Mouse (Mus musculus) left cerebral cortex, adult 8-10 months (tissue): Measurements from ENCODE around the gene Mrrf. TPM values are rescaled to one million over a fixed set of nuclear protein-coding genes. Genes with fewer than 3 reads are reported as not detected.

Experiments
- DNase-seq, 2 experiments: peaks; one replicate each; pipeline ENCODE4 v3.0.0; 2022; ENCODE audit warnings: low spot score in 2 of 2
- total RNA-seq, 4 experiments: library from RNA; stranded (reverse); gene quantifications; 2 replicates each; pipeline ENCODE4 v1.2.4; 2022

The Mrrf gene
- total RNA-seq, 4 experiments from 2014 or later = 15.4 to 25.6 (median 18.5) TPM

DNA sequence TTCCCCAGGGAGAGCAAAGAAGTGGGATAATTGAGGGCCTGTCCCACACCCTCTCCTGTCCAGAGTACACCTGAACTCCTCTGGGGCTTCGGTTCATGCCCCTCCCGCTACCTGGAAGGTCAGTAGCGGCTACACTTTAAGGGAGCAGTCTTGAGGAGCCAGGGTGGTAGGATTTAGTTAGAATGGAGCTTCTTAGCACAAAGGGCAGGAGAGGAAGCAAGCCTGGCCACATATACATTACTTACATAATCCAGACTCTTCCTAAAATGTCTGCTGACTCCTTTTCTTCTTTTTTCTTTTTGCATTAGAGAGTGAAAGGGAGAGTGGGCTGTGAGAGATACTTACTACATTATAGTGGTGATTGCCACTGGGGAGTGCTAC lies 62.7 kb downstream of the Mrrf start:
- no peak for DNase-seq

DNA sequence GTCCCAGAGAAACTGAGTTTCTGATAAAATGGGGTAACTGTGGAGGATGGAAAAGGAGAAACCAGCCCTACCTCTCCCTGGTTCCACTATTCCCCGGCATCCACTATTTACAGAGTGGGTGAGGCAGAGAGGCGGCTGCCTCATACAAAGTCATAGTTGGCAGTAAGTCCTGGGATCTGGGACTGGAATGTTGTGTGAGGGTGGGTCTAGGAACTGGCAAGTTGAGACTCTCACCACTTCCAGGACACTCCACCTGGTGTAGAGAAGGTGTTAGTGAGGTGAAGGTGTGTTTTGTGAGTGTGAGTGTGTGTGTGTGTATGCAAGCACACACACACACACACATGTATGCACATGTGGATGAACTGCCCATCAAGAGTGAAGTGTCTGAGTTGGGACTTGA lies 64.6 kb downstream of the Mrrf start:
- DNase-seq = no peak

DNA sequence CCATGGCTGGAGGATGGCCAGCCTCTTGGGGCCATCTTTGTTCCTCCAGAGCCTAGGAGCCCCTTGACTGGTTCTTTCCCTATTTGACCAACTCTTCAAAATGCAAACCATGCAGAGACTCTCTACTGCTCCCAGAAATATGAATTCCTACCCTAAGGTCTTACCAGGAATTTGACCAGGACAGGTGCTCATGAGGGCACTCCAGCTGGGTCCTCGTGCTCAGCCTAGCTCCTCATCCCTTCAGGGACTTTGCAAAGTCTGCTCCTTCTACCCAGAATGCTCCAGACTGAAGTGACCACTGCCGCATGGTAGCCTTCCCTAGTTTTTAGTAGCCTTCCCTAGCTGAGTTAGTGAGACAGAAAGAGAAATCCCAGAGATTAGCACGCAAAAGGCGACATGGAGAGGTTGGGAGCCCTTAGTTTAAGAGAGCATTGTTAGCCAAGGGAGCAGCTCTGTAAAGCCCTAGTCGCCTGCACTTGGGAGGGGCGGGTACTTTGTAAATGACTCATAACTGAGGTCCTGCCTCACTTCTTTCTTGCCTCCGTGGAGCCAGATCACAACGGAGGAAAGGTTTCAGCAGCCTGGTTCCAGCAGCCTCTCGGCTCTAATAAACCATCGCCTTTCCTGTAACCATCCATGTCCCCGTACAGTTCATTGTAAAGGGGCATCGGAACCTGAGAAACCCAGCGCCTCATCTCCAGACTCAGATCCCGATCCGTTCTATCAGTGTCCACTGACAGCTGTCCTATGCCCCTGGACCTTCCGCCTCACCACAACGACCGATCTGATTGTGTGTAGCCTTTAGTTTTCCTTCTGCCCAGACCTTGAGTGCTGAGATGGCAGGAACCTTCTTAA lies 65.8 kb downstream of the Mrrf start:
- DNase-seq = no peak

DNA sequence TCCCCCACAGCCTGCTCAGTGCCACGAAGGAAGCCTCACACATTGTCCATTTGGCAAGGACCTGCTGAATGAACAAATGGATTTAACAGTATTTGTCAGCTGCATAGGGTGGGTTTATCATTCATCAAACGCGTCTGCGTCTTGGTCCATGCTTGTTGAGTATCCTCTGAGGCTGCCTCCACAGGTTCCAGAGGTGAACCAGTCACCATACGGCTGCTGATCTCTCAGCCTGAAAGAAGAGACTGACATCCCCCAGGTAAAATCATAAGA lies 66.4 kb downstream of the Mrrf start:
- DNase-seq = no peak

DNA sequence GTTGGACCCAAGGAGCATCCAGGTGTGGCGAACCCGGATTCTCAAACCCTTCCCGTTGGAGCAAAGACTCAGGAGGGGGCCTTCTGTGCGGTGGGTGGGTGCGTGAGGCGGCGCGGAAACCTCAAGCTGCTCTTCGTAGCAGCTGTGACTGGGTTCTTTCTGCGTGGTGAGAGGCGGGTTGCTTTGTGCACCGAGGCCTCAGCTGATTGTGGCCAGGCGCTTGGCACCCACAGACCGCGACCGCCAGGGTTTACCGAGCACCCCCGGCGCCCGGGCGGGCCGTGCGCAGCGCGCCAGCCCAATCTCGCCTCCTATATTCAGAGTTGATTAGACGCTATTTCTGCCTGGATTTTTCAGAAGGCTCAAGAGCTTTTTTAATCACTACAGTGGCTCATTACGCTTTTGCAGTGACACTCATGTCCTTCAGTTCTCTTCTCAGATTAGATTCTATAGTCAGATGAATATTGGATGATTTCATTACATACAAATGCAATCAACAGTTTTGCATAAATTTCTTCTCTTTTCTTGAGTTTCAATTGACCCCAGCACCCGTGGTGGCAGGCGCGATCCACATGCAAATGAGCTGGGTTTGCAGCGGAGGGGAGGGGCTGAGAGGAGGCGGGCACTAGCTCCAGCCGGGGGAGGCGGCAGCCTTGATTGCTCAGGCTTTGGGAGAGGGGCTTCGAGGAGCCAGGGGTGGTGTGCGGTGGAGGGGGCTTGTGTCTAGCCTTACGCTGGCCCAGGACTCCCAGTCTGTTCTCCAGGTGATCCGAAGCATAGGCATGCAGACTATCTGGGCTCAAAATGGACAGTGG lies 67.0 kb downstream of the Mrrf start:
- DNase-seq = peak in 1 of 2 experiments; percentile 63

DNA sequence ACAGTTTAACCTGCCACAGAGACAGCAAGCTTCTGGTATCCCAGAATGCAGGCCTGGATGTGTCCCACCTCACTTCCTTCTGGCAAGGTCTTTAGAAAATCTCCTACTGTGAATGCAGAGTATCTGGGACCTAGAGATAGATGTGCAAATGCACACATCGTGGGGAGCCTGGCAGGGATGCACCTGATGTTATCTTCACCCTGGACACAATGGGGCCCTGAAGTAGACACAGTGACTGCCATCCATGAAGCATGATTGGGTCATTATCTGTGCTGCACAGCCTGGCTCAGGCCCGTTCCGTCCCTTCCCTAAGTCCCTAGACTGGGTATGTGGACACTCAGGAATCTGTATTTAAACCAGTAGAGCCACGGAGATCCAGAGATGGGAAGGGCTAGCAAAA lies 68.4 kb downstream of the Mrrf start:
- no peak for DNase-seq

DNA sequence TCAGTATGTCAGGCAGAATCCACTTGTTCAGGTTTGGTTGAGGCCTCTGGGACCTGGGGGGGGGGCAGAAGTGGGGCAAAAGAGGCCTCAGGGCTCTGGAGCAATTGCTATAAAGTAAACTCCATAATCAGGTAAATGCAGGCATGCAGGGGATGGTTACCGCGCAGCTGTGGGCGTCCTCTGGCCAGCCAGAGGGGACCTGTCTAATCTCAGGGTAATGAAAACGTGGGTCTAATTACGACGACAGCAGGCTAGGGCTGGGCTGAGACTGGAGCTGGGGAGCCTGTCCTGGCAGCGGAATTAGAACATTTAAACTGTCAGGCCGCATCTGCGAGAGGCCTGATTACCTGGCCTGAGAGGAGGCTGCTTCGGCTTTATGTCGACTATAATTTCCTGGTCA lies 70.9 kb downstream of the Mrrf start:
- DNase-seq = no peak

DNA sequence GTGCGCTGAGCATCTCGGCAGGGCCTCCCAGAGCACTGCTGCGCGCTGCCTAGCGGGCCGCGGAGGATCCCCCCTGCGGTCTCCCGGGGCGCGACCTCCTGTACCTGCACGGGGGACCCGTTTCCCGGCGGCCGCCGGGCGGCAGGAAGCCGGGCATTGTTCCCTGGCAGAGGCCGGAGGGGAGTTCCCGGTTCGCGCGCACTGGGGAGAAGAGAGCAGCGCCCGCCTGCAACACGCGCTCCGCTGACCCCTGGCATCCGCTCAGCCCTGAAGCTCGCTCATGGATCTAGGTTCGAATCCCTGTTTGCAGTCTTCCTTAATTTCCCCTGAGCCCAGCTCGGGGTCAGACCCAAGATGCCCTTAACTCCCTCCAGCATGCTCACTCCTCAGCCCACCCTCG lies 74.6 kb downstream of the Mrrf start:
- DNase-seq = no peak

DNA sequence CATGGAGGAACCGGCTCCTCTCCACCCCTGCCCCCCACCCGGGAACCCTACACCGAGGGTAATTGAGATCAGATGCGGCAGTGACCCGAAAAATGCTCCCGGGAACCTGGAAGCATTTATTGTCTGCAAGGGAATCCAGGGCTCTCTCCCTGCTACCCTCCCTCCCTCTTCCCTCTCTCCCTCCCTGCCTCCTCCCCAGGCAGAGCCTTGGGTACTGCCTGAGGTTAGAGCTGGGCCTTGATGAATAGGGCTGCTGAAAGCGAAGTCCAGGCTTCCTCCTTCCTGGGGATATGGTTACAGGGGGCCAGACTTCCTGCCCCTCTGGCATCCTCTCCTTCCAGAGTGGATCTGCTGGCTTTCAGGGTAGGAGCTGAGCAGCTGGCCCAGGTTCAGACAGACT lies 75.6 kb downstream of the Mrrf start:
- no peak for DNase-seq

DNA sequence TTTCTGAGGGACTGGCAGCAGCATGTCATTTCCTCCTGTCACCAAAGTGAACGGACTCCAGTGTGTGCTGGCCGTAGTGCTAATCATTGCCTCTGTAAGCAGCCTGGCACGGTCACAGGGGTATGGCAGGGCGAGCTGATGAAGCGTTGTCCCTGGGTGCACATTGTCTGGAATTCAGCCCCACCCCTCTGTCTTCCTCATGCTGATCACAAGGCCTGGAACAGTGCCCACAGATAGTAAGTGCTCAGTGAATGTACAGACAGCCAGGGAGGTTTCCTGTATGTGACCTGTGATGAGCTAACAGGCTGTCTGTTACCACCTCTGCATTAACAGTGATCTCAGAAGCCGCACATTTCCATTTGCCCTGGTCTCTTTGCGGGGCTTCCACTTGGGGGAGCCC lies 76.9 kb downstream of the Mrrf start:
- no peak for DNase-seq

DNA sequence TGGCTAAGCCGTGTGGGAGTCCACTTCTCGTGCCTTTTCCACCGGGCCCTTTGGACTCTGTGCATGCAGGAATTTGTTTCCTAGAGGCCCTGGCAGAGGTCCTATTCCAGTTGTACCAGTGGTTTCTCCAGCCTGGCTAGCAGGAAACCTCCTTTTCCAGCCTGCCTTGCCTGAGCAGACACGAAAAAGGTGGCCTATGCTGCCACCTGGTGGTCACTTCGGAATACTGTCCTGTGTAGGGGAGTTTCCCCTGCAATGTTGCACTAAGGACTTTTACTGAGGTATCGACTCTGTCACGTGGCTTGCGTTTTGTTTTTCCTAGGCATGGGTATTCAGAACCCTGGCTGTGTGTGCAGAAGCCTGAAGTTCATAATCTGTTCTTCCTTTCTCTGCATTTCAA lies 77.8 kb downstream of the Mrrf start:
- DNase-seq = peak; percentile 64 to 82

DNA sequence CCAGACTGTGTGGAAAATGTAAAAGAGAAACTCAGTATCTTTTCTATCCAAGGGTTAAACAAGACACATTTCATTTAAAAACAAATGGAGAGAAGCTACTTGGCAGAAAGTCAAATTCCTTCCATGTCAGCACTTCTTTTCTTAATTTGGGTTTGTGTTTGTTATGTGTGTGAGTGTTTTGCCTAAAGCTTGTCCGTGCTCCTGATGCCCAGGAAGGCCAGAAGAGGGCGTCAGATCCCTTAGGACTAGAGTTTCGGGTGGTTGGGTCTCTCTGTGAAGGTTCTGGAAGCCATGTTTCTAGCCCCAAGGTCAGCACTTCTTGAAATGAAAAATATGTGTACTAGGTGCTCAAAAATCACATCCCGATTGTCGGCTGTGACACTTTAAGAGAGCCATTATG lies 78.2 kb downstream of the Mrrf start:
- no peak for DNase-seq

DNA sequence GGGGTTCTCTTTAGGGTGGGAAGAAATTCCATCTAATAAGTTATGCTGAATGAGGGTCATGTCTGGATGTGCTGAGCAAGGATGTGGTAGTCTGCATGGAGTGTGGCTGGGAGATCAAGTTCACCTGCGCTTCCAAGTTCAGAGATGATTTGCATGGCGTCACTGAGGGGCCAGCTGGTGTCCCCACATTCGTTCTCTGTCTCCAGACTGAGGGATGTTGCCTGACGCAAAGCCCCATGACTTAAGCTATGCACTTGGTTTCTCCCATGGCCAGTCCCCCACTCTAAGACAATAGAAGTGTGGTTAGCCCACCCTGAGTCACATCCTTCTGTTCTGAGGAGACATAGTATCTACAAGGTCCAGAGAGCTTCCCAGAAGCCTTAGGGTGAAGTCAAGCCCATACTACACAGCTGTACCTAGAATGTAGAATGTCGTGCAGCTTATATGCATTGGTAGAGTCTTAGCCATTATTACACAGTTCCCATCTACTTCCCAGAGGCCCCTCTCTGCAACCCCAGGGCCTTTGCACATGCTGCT lies 79.1 kb downstream of the Mrrf start:
- no peak for DNase-seq

DNA sequence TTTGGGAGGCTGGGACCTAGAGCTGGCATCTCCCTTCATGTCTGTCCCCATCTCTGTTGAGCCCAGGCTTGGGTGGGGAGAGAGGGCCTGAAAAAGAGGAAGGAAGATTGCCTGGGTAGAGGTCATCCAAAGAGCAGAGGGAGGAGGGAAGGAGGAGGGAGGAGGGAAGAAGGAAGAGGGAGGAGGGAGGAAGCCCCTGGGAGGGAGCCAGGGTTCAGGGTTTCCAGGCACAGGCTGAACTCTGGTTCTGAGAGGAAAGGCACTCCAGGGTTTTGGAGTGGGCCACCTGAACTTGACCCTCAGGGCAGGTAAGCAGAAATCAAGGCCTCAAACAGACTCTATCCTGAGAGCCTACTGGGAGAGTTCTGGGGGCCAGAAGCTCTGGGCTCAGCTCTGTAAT lies 80.4 kb downstream of the Mrrf start:
- no peak for DNase-seq

DNA sequence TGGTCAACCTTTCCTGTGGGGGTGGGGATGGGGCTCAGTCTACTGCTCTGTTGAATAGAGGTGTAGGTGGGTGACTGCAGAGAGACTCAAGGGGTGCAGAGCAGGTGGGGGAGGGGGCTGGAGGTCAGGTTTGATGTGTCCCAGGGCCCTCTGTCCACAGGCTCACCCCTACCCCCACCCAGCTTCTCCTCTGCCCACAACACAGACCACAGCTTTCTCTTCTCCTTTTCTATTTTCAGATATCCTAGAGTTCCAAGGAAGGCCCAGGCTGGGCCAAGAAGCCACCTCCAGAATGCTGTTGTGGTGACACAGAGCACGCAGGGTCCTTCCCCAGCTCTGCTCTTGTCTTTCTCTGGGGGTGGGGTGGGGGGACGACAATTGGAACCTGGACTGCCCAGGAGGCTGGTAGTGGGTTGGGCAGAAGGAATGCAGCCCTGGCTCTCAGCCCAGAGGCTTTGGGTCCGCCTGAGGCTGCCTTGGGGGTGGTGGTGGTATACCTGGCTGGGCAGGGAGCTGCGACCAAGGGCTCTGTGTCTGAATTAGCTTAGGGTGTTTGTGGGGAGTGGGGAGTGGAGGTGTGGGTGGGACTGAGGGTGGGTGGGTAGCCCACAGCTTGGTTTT lies 80.9 kb downstream of the Mrrf start:
- DNase-seq = no peak

DNA sequence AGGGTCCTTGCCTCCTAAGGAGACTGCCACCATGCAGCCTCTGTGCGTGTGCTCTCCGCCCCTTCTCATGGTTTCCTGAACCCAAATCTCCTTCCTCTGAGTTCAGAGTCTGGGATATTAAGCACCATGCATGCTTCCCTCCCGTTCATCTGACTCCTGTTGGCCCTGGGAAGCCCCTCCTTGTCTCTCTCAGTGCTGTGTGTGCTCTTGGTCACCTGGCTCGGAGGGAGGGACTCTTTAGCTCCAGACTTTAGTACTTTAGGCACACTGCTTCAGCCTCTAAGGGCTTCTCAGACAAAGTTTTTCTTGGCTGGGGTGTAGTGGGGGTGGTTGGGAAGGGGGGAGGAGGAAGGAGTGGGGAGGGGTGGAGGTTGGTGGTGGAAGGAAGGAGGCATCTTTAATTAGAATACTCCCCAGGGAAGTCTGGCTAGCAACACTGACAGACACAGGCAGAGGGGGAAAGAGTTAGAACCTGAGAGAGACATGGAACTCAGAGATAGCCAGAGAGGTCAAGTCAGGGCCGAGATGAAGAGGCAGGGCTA lies 81.6 kb downstream of the Mrrf start:
- no peak for DNase-seq

DNA sequence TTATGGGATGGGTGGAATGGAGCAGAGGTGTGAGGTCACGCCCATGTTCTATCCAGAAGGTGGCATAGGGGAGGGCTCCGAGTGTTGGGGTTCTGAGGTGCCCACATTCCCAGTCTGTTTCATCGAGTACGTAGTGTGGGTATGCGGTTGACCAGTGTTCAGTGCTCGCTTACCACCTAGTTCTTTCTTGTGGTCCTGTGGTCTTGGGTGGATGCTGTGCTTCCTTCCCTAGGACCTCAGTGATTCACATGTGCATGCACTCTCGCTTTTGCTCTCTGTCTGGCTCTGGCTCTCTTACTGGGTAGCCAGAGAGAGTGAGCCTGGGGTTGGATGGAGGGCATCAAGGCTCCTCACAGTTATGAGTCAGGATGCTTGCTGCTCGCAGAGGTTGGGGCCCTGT lies 83.9 kb downstream of the Mrrf start:
- DNase-seq = no peak

DNA sequence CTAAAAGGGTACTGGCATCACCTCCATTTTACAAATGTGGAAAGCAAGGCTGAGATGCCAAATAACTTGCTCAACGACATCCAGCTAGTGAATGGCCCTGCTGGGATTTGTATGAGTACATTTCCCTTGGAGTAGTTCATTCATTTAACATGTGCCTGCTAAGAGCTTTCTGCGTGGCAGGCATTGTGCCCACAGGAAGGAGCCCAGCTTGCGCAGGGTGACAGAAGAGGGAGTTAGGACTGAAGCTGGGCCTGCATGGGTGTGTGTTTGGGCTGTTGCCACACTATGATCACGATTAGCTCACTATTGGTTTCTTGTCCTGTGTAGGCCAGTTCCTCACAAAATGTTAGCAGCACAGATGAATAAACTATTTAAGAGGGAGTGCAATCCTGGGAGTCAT lies 84.7 kb downstream of the Mrrf start:
- no peak for DNase-seq

DNA sequence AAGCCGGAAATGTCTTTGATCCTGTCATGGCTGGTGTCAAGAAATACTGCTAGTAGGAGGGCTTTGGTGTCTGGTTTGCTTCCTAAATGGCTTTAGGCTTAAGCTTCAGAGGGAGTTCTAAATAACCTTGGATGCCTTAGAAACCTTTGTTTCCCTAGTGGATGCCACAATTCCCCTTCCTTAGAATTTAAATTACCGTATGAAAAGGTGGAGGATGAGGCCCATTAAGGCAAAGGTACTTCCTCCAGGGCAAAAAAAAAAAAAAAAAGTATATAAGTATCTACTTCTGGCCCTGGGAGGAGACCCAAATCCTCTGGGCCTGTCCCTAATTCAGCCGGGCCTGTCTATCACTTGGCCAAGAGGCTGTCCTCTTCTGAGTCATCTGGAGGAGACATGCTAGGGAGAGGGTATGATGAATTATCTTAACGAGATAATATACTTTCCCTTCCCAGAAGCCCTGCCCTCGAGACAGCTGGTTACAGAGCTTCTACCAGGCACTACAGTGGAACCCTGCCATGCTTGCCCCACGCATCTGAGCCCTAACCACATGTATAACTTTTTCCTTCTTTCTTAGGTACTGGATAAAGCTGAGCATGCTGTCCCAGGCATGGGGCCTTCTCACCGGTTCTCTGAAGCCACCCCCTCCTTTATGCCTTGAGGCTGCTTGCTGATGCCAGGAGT lies 86.1 kb downstream of the Mrrf start:
- DNase-seq = no peak

DNA sequence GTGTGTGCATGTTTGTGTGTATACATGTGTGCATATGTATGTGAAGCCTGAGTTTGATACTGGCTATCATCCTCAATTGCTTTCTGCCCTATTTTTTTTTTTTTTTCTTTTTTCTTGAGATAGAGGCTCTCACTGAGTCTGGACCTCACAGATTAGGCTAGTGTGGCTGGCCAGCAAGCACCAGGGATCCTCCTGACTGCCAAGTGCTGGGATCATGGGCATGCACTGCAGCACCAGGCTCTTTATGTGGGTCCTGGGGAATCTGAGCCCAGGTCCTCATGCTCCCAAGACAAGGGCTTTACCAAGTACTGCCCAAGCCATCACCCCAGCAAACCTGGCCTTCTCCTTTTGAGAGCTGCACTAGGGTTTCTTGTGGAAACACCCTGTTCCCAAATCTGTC lies 87.2 kb downstream of the Mrrf start:
- no peak for DNase-seq

DNA sequence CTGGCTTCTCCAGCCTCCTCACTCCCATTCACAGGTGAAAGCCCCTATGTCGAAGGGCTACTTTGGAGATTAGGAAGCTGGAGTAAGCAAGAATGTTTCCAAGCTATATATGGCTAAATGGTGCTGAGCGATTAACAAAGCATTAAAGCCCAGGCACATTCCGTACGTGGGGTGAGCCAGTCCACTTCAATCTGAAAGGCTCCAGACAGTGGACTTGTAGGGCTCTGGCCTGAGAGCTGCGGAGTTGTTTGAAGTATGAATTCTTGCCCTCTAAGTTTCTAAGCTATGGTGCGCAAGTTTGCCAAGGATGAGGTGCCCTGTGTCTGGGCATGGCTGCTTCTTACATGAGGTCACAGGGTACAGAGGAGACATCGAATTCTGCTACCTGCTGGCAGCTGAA lies 88.0 kb downstream of the Mrrf start:
- no peak for DNase-seq

DNA sequence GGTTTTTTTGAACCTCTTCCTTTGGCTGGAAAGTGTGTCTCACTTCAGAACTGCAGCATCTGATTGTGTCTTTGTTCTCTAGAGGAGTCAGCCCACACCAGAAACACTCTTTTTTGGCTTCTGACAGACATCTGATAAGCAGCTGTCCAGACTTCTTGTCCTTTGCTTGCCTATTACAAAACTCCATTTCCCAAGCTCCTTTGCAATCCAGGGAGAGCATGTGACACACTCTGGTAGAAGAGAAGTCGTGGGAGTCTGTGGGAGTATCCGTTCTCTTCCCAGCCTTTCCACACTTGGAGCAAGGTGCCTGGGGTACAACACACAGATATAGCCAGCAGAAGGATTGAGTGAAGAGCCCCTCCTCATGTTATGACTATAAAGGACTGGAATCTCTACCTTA lies 88.4 kb downstream of the Mrrf start:
- DNase-seq = no peak
